Mouse (Mus musculus) kidney, postnatal 0 days (tissue): ENCODE results near the gene Pgf. TPM values are rescaled to one million over a fixed set of nuclear protein-coding genes. Genes with fewer than 3 reads are reported as not detected.
"Not testable (repeated sequence)": the region's sequence is repeated elsewhere in the genome, so short reads cannot be mapped to it uniquely, and the experiment has no call there.

ENCODE experiments used
- ATAC-seq: fragments of 200-750 bp; cut with Nextera tagmentation; replicated peaks from 2 replicates; pipeline ENCODE4 v1.8.0; 2017; ENCODE audit warnings: low read depth, moderate number of reproducible peaks, moderate TSS enrichment, moderate library complexity; ENCODE audit not compliant: low FRiP score
- DNase-seq: peaks from one replicate; pipeline ENCODE4 v3.0.0-alpha.2; 2016; ENCODE audit warnings: low spot score
- H3K27ac ChIP-seq: fragments of 300-500 bp; sonication (generic); 2 replicates; pipeline ENCODE4 v1.5.1; 2014; ENCODE audit warnings: mild to moderate bottlenecking
- H3K27me3 ChIP-seq: fragments of 300-500 bp; sonication (generic); 2 replicates; pipeline ENCODE4 v1.6.1; 2014; ENCODE audit warnings: low read length, mixed read lengths; ENCODE audit not compliant: insufficient read depth
- H3K36me3 ChIP-seq: fragments of 300-500 bp; sonication (generic); 2 replicates; pipeline ENCODE4 v1.6.1; 2014; ENCODE audit warnings: low read length, mixed read lengths; ENCODE audit not compliant: insufficient read depth
- H3K4me1 ChIP-seq: fragments of 300-500 bp; sonication (generic); replicated peaks from 2 replicates; pipeline ENCODE4 v1.6.1; 2014; ENCODE audit warnings: antibody characterized with exemption, low read length, mixed read lengths; ENCODE audit not compliant: insufficient read depth
- H3K4me2 ChIP-seq: fragments of 300-500 bp; sonication (generic); 2 replicates; pipeline ENCODE4 v1.6.1; 2014; ENCODE audit warnings: mild to moderate bottlenecking, low read length, moderate library complexity, mixed read lengths
- H3K4me3 ChIP-seq: fragments of 300-500 bp; sonication (generic); replicated peaks from 2 replicates; pipeline ENCODE4 v1.5.1; 2014; ENCODE audit warnings: low read depth, low read length
- H3K9ac ChIP-seq: fragments of 300-500 bp; sonication (generic); 2 replicates; pipeline ENCODE4 v1.6.1; 2014; ENCODE audit warnings: low read depth, low read length
- H3K9me3 ChIP-seq: fragments of 300-500 bp; sonication (generic); replicated peaks from 2 replicates; pipeline ENCODE4 v1.6.1; 2016; ENCODE audit warnings: low read length, inconsistent platforms, mixed read lengths
- CTCF ChIP-seq: IDR thresholded peaks from 2 replicates; pipeline ENCODE4 v1.5.1; 2016; ENCODE audit warnings: antibody characterized with exemption, low read depth, mild to moderate bottlenecking, moderate library complexity
- WGBS: fragments of 180-500 bp; shearing (Covaris S2); extraction: QIAGEN DNeasy Blood & Tissue Kit; methylation state at CpG from one replicate; pipeline ENCODE4 v1.1.7; 2014; 5-methylcytosine and 5-hydroxymethylcytosine counted together
- polyA plus RNA-seq: library from polyadenylated mRNA; unstranded; fragments of >200 nt; fragmentation: Nextera tagmentation; extraction: Ambion mirVana; gene quantifications from 2 replicates; pipeline ENCODE4 v1.2.1, GENCODE M21; 2015

Gene Pgf
- polyA plus RNA-seq, 1 experiment from 2014 or later = 6.1 TPM

DNA sequence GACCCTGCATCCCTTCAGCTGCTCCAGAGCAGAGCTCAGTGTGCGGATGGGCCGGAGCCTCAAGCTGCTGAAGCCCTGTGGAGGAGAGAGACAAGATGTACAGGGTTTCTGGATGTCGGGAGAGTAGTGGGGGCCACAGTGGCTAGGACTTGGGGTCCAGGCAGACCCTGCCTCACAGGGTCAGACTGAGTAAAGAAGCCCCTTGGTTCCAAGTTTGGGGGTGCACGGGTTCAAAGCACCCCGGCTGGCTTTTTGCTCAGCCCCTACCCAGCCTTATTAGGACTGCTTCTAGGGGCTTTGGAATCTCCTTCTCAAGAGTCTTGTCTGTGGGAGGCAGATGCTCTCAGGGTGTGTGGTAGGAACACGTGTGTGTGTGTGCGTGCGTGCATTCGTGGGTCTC, 30.7 kb downstream of the Pgf start:
- Histone ChIP-seq H3K27ac (no peak overlapping the region), H3K4me2 (no peak overlapping the region), H3K4me1 (peaks cover 7% of the 10 kb centered on the region; the same call in 1 of the 2 replicates), H3K27me3 (peaks cover 6% of the 10 kb centered on the region), H3K9ac (no peak overlapping the region), H3K36me3 (no peaks in the 10 kb centered on the region), H3K4me3 (no peak overlapping the region), H3K9me3 (no peaks in the 10 kb centered on the region)
- ATAC-seq (no peak), DNase-seq (no peak)
- no peak for TF ChIP-seq CTCF
- 86% methylated on average over 9 of the region's 9 CpGs for WGBS

DNA sequence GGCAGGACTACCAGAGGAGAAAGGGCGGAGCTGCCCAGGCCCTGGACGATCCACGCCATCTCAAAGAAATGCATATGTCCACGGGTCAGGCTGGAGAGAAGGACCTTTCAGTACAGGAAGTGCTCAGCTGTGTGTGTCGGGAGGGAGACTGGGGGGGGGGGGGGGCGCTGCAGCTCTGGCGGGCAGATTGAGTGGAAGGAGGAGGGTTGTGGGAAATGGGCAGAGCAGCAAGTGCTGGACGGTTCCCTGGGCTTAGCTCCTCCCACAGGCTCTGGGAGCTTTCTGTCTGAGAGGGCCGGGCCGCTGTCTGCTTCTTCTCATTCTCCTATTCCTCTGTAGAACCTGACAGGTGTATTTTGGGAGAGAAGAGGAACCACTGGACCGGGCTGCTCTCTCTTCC, 31.2 kb downstream of the Pgf start:
- DNase-seq (peak; percentile 60), ATAC-seq (peak; percentile 12; the same call in 1 of the 2 replicates)
- H3K9ac ChIP-seq = 0 out of 2 replicates have a peak overlapping the region, but pooled peaks have one; percentile 4
- peaks cover 7% of the 10 kb centered on the region; the same call in 1 of the 2 replicates for H3K4me1 ChIP-seq
- 28% methylated on average over 9 of the region's 11 CpGs for WGBS
- peaks cover 6% of the 10 kb centered on the region for H3K27me3 ChIP-seq
- no peak overlapping the region for H3K4me2 ChIP-seq
- no peak for TF ChIP-seq CTCF
- H3K36me3 ChIP-seq = no peaks in the 10 kb centered on the region
- H3K9me3 ChIP-seq = no peaks in the 10 kb centered on the region
- H3K4me3 ChIP-seq = no peak overlapping the region
- no peak overlapping the region for H3K27ac ChIP-seq

DNA sequence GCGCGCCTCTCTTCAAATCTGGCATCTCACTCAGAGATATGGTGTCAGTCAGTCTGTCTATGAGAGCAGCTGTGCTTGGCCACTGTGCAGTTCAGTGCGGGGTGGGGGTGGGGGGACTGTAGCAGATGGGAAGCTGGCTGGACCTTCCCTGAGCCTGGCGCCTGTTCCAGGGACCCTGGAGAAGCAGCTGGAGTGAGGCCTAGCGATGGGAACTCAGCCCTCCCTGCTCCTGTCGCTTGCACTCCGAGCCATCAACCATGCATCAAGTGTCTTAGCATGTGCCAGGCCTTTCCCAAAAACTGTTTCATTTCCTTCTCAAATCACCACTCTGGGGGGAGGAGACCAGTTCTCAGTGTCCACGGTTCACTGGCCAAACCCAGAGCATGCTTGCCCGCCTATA, 32.0 kb downstream of the Pgf start:
- no peak for TF ChIP-seq CTCF
- WGBS = 48% methylated on average over 9 of the region's 9 CpGs
- Histone ChIP-seq H3K4me3 (no peak overlapping the region), H3K27me3 (peaks cover 3% of the 10 kb centered on the region), H3K4me2 (no peak overlapping the region), H3K36me3 (no peaks in the 10 kb centered on the region), H3K9ac (no peak overlapping the region), H3K9me3 (no peaks in the 10 kb centered on the region), H3K27ac (no peak overlapping the region), H3K4me1 (0 out of 2 replicates have a peak, but pooled peaks cover 2% of the 10 kb centered on the region)
- ATAC-seq (no peak), DNase-seq (no peak)

DNA sequence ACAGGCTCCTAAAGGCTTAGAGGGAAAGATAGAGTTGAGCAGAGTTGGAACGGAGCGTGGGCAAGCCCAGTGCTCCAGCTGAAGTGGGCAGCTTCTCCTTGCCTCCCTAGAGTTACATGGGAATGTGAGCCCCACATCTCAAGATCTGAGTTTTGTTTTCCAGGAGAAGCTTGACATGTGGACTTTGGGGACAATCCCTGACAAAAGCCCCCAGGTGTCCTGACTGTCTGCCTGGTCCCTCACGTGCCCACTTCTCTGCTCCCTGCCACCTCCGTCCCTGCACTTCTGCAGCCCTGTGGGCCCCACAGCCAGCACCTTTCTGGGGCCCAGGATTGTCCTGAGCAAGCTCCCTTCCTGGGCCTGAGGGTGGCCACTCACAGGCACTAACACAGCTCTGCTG, 32.8 kb downstream of the Pgf start:
- Histone ChIP-seq H3K4me2 (no peak overlapping the region), H3K27me3 (no peaks in the 10 kb centered on the region), H3K4me3 (no peak overlapping the region), H3K4me1 (no peaks in the 10 kb centered on the region), H3K9ac (no peak overlapping the region), H3K9me3 (no peaks in the 10 kb centered on the region), H3K36me3 (no peaks in the 10 kb centered on the region), H3K27ac (no peak overlapping the region)
- no peak for TF ChIP-seq CTCF
- 96% methylated on average over 4 of the region's 4 CpGs for WGBS
- DNase-seq (no peak), ATAC-seq (no peak)

DNA sequence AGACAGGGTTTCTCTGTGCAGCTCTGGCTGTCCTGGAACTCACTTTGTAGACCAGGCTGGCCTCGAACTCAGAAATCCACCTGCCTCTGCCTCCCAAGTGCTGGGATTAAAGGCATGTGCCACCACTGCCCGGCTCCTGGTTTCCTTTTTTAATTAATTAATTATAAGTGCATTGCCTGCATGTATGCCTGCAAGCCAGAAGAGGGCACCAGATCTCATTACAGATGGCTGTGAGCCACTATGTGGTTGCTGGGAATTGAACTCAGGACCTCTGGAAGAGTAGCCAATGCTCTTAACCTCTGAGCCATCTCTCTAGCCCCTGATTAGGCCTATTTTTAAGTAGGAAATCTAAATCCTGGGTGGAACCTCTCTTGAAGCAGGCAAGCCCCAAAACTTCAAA, 33.3 kb downstream of the Pgf start:
- TF ChIP-seq CTCF = peak; percentile 52

DNA sequence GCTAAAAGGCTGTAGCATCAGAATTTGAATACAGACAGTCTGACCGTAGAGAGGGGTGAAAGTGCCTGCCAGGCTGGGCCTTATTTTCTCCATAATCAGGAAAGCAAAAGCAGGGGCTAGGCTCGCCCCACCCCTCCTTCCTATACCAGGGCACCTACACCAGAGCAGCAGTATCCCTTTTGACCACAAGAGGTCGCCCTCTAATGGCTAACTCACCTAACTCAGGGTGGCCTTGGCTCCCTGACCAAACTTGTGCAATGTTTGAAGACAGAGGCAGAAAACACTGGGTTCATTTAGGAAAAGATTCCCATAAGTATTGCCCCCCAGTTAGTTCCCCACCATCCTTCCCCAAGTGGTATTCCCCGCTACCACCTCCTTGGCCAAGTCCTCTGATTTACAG, 34.8 kb downstream of the Pgf start:
- no peaks in the 10 kb centered on the region for H3K4me1 ChIP-seq
- H3K9ac ChIP-seq = no peak overlapping the region
- no peaks in the 10 kb centered on the region for H3K36me3 ChIP-seq
- H3K4me3 ChIP-seq = no peak overlapping the region
- H3K27ac ChIP-seq = no peak overlapping the region
- H3K9me3 ChIP-seq = no peaks in the 10 kb centered on the region
- DNase-seq (peak; percentile 89), ATAC-seq (no peak)
- H3K27me3 ChIP-seq = no peaks in the 10 kb centered on the region
- peak; percentile 95 for TF ChIP-seq CTCF
- 14% methylated on average over 4 of the region's 4 CpGs for WGBS
- H3K4me2 ChIP-seq = no peak overlapping the region

More for the DNA sequence above, 33.3 kb downstream of the Pgf start:
- H3K4me2 ChIP-seq, H3K27me3 ChIP-seq, H3K27ac ChIP-seq, DNase-seq, H3K36me3 ChIP-seq, H3K4me3 ChIP-seq, ATAC-seq, H3K9ac ChIP-seq, H3K4me1 ChIP-seq, H3K9me3 ChIP-seq: not testable (repeated sequence)
- 77% methylated on average over 2 of the region's 2 CpGs for WGBS

DNA sequence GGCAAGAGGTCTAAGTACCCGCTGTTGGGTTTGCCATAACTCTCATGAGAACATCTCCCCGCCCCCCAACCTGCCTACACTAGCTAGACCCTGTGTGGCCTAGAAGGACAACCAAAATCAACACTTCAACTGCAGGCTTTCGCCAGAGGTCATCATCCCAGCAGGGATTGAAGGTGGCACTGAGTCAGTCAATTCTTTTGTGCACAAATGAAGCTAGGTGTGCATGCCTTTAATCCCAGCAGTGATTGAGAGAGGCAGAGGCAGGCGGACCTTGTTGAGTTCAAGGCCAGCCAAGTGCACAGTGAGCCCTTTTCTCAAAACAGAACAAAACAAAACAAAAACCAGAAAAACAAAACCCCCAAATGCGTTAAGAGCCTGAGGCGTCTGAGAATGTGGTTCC, 36.5 kb downstream of the Pgf start:
- ATAC-seq (no peak), DNase-seq (no peak)
- TF ChIP-seq CTCF = no peak
- Histone ChIP-seq H3K27ac (no peak overlapping the region), H3K9me3 (no peaks in the 10 kb centered on the region), H3K36me3 (no peaks in the 10 kb centered on the region), H3K9ac (no peak overlapping the region), H3K4me3 (no peak overlapping the region), H3K4me2 (no peak overlapping the region), H3K27me3 (no peaks in the 10 kb centered on the region), H3K4me1 (no peaks in the 10 kb centered on the region)
- 78% methylated on average over 6 of the region's 6 CpGs for WGBS
